Mouse (Mus musculus) kidney, adult 2 months (tissue): ENCODE results near the gene Stxbp6. TPM values are rescaled to one million over a fixed set of nuclear protein-coding genes. Genes with fewer than 3 reads are reported as not detected.

Source experiments
- DNase-seq: peaks from one replicate; pipeline ENCODE4 v3.0.0; 2021
- H3K27ac ChIP-seq: fragments of 200-500 bp; 2 replicates; pipeline ENCODE4 v1.5.1; 2012; ENCODE audit warnings: low read depth, low read length, control low read depth, inconsistent platforms; ENCODE audit not compliant: insufficient read depth
- H3K27me3 ChIP-seq: fragments of 200-500 bp; replicated peaks from 2 replicates; pipeline ENCODE4 v1.6.1; 2012; ENCODE audit warnings: mild to moderate bottlenecking, moderate library complexity, low read length, inconsistent platforms; ENCODE audit not compliant: control insufficient read depth, insufficient read depth
- H3K36me3 ChIP-seq: fragments of 200-500 bp; 2 replicates; pipeline ENCODE4 v1.6.1; 2012; ENCODE audit warnings: mild to moderate bottlenecking, moderate library complexity, low read length, inconsistent platforms; ENCODE audit not compliant: control insufficient read depth, insufficient read depth
- H3K4me1 ChIP-seq: fragments of 200-500 bp; 2 replicates; pipeline ENCODE4 v1.6.1; 2011; ENCODE audit warnings: low read length; ENCODE audit not compliant: control insufficient read depth, insufficient read depth
- H3K4me3 ChIP-seq: fragments of 200-500 bp; 2 replicates; pipeline ENCODE4 v1.5.1; 2011; ENCODE audit warnings: mild to moderate bottlenecking, low read depth, low read length, control low read depth; ENCODE audit not compliant: insufficient read depth
- CTCF ChIP-seq: fragments of 200-500 bp; conservative IDR thresholded peaks from 2 replicates; pipeline ENCODE4 v1.5.1; 2011; ENCODE audit warnings: low read depth, mild to moderate bottlenecking, control low read depth, low read length, moderate library complexity, mixed read lengths; ENCODE audit not compliant: insufficient read depth, insufficient read length
- POLR2A ChIP-seq: fragments of 200-500 bp; IDR thresholded peaks from one replicate; pipeline ENCODE4 v1.6.1; 2011; ENCODE audit warnings: low read depth, low read length, control low read depth
- WGBS: fragments of 180-500 bp; shearing (Covaris S2); methylation state at CpG from one replicate; pipeline ENCODE4 v1.1.7; 2018; 5-methylcytosine and 5-hydroxymethylcytosine counted together
- polyA plus RNA-seq: library from polyadenylated mRNA; depleted of rRNA; stranded (reverse); fragments of >200 nt; gene quantifications from 2 replicates; pipeline ENCODE4 v1.2.3, GENCODE M21; 2012

Stxbp6 gene
- polyA plus RNA-seq, 1 experiment, result 19.3 TPM

DNA sequence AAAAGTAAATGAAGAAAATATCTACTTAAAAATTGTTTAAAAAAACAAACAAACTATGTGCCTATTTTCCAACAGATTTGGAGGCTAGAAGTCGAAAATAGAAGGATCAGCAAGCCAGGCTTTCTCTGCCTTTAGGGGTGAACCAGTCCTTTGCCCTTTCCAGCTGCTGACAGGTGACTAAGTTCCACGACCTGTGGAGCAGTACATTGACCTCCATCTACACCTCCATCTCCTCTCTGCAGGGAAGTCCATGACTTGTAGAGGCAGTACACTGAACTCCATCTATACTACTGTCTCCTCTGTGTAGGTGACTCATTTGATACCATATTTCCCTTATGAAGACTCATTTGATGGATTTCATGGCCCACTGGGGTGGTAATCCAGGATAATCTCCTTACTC lies 78.2 kb downstream of the Stxbp6 start:
- WGBS, result 67% methylated on average over 2 of the region's 2 CpGs
- no peak overlapping the region for H3K27ac ChIP-seq
- no peak for DNase-seq
- H3K27me3 ChIP-seq, result no peaks in the 10 kb centered on the region
- H3K4me1 ChIP-seq, result peaks cover 3% of the 10 kb centered on the region; the same call in 1 of the 2 replicates
- H3K36me3 ChIP-seq, result no peaks in the 10 kb centered on the region
- H3K4me3 ChIP-seq, result no peak overlapping the region
- TF ChIP-seq POLR2A (no peak), CTCF (no peak)

DNA sequence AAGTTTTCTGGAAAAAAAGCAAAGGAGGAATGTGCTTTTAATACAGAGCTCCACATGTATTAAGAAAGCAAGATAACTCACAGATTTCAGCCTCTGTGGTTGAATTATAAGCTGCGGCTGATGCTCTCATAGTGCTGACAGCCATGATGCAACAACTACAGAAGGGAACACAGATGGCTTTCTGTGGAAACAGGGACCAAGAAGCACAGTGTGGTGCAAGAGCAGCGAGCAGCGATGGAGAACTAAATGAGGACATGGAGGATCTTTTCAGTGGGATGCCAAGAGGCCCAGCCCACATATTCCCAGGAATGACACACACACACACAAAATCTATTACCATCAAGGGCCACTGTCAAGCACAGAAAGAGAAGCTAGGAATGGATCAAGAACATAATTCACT lies 81.1 kb downstream of the Stxbp6 start:
- WGBS, result 79% methylated on average over 3 of the region's 3 CpGs
- H3K27ac ChIP-seq, result no peak overlapping the region
- H3K27me3 ChIP-seq, result no peaks in the 10 kb centered on the region
- TF ChIP-seq CTCF (no peak), POLR2A (no peak)
- no peak overlapping the region for H3K4me3 ChIP-seq
- H3K4me1 ChIP-seq, result peaks cover 10% of the 10 kb centered on the region; the same call in 1 of the 2 replicates
- no peaks in the 10 kb centered on the region for H3K36me3 ChIP-seq
- DNase-seq, result no peak

DNA sequence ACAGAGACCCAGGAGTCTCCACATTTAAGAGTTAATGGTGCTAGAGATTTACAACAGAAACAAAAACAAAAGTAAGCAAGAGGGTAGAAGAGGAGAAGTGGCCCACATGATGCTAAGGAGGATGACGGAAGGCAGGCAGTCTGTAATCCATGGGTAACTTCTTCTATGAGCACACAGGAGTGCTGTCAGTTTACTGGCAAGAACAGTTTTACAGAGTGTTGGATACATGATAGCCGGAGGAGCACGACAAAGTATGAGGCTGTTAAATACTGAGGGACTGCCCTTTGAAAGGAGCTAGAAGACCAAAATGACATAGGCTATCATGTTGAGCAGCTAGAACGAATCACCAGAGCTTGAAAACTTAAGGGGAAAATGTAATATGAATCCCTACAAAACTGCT lies 81.7 kb downstream of the Stxbp6 start:
- TF ChIP-seq POLR2A (no peak), CTCF (no peak)
- no peaks in the 10 kb centered on the region for H3K27me3 ChIP-seq
- H3K27ac ChIP-seq, result no peak overlapping the region
- peaks cover 9% of the 10 kb centered on the region; the same call in 1 of the 2 replicates for H3K4me1 ChIP-seq
- no peak for DNase-seq
- H3K36me3 ChIP-seq, result no peaks in the 10 kb centered on the region
- H3K4me3 ChIP-seq, result no peak overlapping the region
- WGBS, result 65% methylated on average over 4 of the region's 4 CpGs

DNA sequence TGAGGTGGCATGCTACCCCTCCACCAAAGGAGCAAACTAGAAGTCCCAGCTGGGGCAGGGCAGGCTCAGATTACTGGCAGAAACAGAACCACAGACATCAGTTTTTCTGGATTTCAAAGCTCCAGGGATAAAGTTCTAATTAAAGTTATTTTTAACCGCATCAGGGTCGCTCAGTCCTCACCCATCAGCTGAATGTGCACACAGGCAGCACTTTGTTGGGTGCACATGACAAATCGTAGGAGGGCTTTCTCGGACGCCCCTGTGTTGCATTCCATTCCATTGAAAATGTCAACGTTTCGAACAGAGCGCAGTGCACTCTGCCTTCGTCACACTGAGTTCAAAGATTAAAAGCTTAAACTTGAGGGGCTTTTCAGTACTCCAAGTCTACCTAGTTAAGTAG lies 84.1 kb downstream of the Stxbp6 start:
- H3K27me3 ChIP-seq, result no peaks in the 10 kb centered on the region
- TF ChIP-seq POLR2A (no peak), CTCF (no peak)
- no peak overlapping the region for H3K4me3 ChIP-seq
- no peak for DNase-seq
- no peaks in the 10 kb centered on the region for H3K36me3 ChIP-seq
- H3K27ac ChIP-seq, result no peak overlapping the region
- 66% methylated on average over 9 of the region's 9 CpGs for WGBS
- peaks cover 7% of the 10 kb centered on the region; the same call in 1 of the 2 replicates for H3K4me1 ChIP-seq

DNA sequence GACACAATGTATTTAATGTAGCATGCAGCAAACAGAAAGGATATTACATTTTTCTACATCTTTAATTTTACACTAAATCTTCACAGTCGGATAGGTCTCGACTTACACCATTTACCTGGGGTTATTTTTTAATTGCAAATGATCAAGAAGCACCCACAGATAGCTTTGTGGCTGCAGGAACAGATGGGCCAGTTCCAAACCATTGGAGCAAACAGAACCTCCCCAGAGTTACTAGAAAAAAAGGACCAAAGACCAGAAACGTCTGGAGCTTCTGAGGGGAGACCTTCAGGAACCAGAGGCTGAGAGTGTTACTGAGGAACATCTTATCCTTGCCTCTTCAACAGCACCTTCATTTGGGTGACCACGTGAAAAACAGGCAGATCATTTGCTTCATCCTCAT lies 85.5 kb downstream of the Stxbp6 start:
- no peaks in the 10 kb centered on the region for H3K36me3 ChIP-seq
- peaks cover 7% of the 10 kb centered on the region; the same call in 1 of the 2 replicates for H3K4me1 ChIP-seq
- 32% methylated on average over 4 of the region's 4 CpGs for WGBS
- TF ChIP-seq CTCF, result no peak
- TF ChIP-seq POLR2A, result no peak
- no peak overlapping the region for H3K4me3 ChIP-seq
- peak; percentile 71 for DNase-seq
- H3K27me3 ChIP-seq, result no peaks in the 10 kb centered on the region
- H3K27ac ChIP-seq, result no peak overlapping the region

DNA sequence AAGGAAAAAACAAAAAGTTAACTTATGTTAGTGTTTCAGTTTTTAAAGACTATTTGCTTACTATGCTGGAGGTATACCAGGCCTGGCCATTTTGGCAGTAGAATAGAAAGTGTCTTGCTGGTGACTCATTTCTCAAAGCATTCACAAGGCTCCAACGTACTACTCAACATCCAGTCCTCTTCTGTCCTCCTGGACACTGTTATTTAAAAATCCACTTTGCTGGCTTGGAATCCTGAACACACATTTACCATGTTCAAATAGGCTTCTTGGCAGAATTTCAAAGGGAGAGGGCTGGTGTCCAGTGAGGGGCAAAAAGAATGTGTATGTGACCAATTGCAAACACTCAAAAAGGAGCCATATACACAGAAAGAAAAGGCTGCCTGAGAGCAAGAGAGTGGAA lies 86.7 kb downstream of the Stxbp6 start:
- no peak for TF ChIP-seq POLR2A
- TF ChIP-seq CTCF, result no peak
- DNase-seq, result no peak
- Histone ChIP-seq H3K4me1 (peaks cover 7% of the 10 kb centered on the region; the same call in 1 of the 2 replicates), H3K4me3 (no peak overlapping the region), H3K36me3 (no peaks in the 10 kb centered on the region), H3K27me3 (no peaks in the 10 kb centered on the region), H3K27ac (no peak overlapping the region)
- WGBS, result 47% methylated on average over 1 of the region's 1 CpGs

DNA sequence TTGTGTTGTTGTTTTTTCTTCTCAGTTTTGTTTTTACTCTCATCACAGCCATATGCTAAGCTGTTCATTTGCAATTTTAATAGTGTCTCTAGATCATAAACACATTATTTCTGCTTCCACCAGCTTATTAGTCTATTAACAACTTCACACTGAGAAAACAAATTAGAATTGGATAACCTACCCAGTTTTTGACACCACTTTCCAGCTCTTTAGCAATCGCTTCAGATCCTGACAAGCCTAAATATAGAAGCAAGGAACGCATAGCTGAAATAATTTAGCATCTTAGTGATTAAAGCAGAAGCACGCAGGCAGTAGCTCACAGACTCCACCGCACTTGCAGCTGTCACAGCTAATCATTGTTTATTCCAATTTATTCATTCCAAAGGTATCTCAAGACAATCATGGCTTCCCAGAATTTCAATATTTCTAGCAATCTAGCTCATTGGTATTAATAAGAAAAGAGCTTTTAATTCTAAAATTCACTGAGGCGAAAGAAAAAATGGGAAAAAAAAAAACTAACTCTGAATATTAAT lies 95.1 kb downstream of the Stxbp6 start:
- 78% methylated on average over 5 of the region's 5 CpGs for WGBS
- H3K4me3 ChIP-seq, result no peak overlapping the region
- DNase-seq, result no peak
- no peaks in the 10 kb centered on the region for H3K27me3 ChIP-seq
- no peaks in the 10 kb centered on the region; the same call in 1 of the 2 replicates for H3K4me1 ChIP-seq
- H3K27ac ChIP-seq, result no peak overlapping the region
- no peak for TF ChIP-seq CTCF
- no peaks in the 10 kb centered on the region for H3K36me3 ChIP-seq

DNA sequence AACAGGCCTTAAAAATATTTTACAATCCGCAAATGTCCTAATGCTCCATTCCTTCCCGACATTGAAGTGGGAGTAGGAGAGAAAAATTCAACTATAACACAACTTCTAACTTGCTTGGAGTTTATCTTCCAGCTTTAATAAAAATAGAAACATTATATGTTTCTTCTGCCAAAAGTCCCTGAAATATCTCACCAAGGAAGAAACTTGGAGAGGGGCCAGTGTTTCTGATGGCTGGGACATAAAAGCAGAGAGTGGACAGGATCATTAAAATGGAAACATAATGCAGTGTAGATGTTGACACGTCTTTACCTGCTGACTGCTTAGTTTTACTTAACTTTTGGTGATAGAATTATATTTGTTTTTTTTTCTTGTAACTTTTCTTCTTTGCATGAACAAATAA lies 99.2 kb downstream of the Stxbp6 start:
- no peaks in the 10 kb centered on the region; the same call in 1 of the 2 replicates for H3K4me1 ChIP-seq
- no peak for DNase-seq
- H3K27me3 ChIP-seq, result no peaks in the 10 kb centered on the region
- H3K27ac ChIP-seq, result no peak overlapping the region
- 61% methylated on average over 3 of the region's 3 CpGs for WGBS
- no peak for TF ChIP-seq POLR2A
- no peak for TF ChIP-seq CTCF
- no peaks in the 10 kb centered on the region for H3K36me3 ChIP-seq
- H3K4me3 ChIP-seq, result no peak overlapping the region
